Mouse (Mus musculus) thymus, postnatal 0 days (tissue): ENCODE data around the gene Agps. TPM values are rescaled to one million over a fixed set of nuclear protein-coding genes. Genes with fewer than 3 reads are reported as not detected.

Source experiments
- DNase-seq: peaks from one replicate; pipeline ENCODE4 v3.0.0-alpha.2; 2015; ENCODE audit warnings: low spot score
- polyA plus RNA-seq: library from polyadenylated mRNA; unstranded; fragments of >200 nt; fragmentation: Nextera tagmentation; extraction: Ambion mirVana; gene quantifications from 2 replicates; pipeline ENCODE4 v1.2.1, GENCODE M21; 2015

The Agps gene
- polyA plus RNA-seq: 19.0 and 20.8 TPM in 2 replicates

- peak; percentile 90 for DNase-seq
Measured at GRCm38 (mm10) chr2:75831881-75832633, at the start of gene Agps. Gene Agps (plus strand): TSS chr2:75832177.

- DNase-seq: peak; percentile 78
Measured at GRCm38 (mm10) chr2:75786075-75786474, 45.9 kb upstream of the Agps start.

DNA sequence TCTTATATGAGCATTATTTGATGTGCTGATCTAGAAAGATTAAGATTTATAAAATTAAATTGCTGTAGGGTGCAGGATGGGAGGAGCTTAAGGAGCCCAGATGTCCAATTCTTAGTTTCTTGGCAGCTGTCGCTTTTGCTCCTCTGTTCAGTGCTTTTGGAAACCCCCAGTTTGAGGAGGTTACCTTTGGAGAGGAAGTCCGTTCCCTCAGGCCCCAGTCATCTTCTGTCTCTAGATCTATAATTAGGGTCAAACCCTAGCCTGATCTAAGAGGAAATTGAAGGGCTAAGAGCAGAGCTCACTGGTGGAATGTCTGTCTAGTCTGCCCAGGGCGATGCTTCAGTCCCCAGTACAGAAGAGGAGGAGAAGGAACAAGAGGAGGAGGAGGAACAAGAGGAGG, 43.5 kb upstream of the Agps start:
- DNase-seq: no peak

- DNase-seq: peak; percentile 22
Measured at GRCm38 (mm10) chr2:75789959-75790523, 41.9 kb upstream of the Agps start.

DNA sequence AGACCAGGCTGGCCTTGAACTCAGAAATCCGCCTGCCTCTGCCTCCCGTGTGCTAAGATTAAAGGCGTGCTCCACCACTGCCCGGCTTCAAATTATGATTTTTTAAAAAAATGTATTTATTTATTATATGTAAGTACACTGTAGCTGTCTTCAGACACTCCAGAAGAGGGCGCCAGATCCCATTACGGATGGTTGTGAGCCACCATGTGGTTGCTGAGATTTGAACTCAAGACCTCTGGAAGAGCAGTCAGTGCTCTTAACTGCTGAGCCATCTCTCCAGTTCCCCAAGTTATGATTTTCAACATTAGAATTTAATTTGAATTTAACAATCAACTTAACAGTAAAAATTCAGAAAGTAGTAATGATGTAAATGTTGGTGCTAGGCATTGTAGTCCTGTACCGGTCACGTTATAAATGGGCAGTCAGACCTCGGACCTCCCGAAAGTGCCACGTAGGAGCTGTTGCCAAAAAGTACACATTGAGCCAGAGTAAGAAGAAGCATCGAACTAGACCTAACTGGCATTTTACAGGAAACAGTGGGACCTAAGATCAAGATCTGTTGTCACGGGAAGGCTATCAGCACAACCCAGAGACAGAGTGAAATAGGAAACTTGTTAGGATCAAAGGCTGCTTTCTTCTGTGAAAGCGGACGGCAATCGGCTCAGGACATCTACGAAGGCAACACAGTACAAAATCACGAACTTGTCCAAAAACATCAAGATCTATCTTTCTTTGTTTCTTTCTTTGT, 40.2 kb upstream of the Agps start:
- peak; percentile 40 for DNase-seq

- DNase-seq: peak; percentile 75
Measured at GRCm38 (mm10) chr2:75792377-75793203, 39.4 kb upstream of the Agps start.

GRCm38 (mm10) chr2:75796181-75796580, 35.8 kb upstream of the Agps start:
- no peak for DNase-seq

DNA sequence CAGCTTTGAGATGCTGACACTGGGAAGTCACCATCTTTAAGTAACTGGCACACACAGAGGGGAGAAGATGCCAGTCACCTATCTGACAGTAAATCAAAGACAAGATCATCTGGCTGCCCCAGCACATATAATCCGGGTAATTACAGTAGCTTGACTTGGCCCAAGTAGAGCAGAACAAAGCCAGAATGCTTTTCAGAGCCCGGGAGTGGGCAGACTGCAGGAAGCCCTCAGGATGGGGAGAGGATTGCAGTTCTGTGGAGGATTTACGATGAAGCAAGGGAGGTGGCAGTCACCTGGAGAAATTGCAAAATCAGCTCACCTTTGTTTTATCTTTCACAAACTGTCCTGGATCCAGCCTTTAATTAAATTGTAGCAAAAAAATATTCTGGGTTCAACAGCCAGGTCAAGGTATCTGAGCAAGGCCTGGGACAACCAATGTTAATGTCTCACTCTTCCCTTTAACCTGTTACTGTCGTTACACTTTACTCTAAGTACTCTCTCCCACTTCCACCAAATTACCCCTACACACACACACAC, 33.5 kb upstream of the Agps start:
- no peak for DNase-seq

DNA sequence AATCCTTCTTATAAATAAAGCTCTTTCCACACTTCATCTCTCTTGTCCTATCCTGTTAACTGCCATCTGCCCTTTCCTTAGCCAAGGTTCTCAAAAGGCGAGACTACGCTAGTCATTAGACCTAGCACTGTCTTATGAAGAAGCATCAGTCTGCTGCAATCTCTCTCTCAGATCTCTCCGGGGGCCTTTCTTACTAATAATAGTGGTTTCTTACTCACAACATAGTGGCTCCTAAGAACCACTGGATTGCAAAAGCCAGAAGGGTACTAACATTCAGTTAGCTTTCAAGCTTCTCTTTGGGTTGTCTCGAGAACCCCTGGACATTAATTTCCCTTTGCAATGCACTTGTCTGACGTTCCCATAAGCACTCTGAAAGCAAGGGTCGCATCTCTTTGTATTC, 26.2 kb upstream of the Agps start:
- DNase-seq: no peak

- no peak for DNase-seq
Measured at GRCm38 (mm10) chr2:75806891-75807290, 25.1 kb upstream of the Agps start.

DNA sequence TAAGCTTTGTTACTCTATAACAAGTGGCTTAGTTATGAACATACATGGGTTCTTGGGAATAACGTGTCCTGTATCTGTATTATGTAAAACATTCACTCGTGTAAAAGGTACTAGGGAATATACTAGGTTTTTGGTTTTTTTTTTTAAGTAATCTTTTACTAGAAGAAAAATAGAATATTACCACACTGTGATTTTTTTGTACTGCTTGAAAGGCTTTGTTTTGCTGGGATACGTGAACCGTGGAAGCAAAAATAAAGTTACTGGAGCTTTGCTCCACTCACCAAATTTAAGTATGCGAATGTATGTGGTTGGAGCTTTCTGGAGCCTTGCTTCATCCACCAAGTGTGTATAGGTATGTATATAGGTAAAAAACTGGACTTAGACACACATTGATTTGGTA, 24.5 kb upstream of the Agps start:
- DNase-seq: no peak

DNA sequence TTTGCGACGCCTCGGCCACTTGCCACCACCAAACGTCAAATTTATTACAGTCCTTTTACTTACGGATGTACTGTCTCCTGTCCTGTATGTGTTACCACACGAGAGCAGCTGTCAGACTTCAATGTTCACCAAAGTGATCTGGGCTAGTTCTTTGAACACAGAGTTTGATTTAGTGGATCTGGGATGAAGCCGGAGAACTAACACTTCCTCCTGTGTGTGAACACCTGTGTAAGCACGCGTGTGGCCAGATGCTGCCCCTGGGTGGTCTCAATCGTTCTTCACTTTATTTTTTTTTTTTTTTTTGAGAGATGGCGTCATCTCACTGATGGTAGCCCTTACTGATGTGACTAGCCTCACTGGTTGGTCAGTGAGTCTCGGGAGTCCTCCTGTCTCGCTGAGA, 17.1 kb upstream of the Agps start:
- no peak for DNase-seq

DNA sequence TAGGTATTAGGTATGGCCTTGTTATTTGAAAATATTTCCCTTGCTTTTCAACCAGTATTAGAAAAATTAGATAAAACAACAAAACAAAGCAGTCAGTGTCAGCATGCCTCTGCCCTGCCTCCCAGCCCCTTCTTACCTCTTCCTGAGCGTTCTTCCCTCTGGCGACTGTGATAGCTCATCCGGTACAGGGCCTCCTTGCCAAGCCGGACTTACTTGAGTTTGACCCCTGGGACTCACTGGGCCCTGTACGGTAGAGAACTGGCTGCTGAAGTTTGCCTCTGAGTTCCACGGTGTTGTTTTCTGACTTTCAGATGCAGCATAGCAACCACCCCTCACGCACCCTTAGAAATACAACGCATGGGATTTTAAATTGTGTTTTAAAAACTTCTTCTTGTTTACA, 16.5 kb upstream of the Agps start:
- no peak for DNase-seq

DNA sequence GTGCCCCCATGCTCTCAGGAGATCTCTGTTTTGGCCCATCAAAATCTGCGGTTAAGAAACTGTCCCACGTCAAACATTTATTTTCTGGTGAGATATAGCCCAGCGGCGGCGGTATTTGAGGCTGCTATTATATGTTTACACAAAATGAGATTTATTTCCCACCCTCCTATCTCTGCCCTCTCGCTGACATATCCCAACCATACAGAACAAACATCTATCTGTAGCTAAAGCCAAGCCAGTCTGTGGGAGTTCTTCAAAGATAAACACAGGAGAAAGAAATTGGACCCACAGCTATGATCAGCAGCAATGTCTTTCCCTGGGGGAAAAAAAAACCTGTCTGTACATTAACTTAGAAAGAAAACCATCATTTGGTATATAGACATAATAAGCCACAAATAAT, 15.3 kb upstream of the Agps start:
- DNase-seq: no peak

GRCm38 (mm10) chr2:75818719-75819118, 13.3 kb upstream of the Agps start:
- no peak for DNase-seq

DNA sequence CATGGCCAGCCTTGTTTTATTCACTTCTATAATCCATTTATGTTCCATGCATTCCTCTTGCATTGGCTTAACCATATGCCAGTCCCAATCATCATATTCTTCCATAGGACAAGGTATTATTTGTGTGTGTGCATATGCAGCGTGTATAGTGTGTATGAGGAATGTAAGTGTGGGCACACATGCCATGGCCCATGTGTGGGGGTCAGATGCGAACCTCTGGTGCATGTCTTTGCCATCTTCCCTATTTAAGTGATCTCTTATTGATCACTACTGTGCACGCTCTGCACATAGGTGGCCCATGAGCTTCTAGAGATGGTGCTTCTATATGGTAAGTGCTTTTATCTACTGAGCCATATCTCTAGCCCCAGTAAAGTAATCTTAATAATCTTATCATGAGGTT, 12.2 kb upstream of the Agps start:
- no peak for DNase-seq

DNA sequence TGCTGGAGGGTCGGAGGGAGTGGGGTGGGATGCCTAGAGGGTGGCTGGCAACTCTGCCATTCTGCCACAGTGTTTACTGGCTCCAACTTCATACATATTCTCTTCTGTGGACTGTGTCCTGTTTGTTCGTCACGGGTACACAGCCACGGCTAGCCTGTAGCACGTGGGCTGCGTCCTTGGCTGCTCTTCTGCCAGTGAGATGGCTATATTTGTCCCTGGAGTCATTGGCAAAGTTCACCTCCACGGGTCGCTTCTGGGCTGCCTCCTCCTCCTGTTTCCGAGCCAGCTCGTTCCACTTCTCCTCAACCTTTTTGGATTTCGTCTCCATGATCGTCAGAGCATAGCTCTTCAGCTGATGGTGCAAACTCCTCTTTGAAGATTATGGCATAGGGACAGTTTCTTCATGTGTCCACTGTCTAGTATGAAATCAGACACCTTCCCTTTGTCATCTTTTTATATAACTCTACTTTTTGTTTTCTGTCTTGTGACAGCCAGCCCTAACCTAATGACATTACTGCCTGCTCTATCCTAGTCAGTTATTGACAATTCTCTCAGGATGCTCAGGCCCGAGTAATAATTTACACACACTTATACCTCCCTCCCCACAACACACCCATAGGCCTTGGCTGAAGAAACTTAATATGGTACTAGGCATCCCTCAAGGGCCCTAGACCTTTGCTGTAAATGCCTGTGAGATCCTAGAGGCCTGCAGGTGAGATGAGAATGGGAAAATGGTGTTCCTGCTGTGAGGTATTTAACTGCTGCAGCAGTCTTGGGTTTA, 9.8 kb upstream of the Agps start:
- no peak for DNase-seq

DNA sequence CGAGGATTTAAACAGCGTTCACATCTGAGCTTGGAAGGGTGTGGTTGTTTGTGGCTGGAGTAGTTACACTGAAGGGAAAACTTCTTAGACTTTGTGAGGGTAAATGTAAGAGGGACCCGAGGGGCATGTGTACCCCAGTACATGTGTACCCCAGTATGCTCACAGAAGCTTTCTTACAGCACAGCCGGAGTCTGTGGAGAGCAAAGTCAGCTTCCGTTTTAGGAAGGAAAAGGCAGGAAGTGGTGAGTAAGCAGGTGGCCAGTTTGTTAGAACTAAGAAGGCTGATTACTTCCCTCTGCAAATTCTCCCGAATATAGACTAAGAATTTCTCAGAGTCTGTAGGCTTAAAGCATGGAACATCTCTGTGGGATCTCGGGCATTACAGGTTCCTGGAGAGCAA, 8.2 kb upstream of the Agps start:
- DNase-seq: peak; percentile 84

GRCm38 (mm10) chr2:75824144-75824543, 7.8 kb upstream of the Agps start:
- no peak for DNase-seq

DNA sequence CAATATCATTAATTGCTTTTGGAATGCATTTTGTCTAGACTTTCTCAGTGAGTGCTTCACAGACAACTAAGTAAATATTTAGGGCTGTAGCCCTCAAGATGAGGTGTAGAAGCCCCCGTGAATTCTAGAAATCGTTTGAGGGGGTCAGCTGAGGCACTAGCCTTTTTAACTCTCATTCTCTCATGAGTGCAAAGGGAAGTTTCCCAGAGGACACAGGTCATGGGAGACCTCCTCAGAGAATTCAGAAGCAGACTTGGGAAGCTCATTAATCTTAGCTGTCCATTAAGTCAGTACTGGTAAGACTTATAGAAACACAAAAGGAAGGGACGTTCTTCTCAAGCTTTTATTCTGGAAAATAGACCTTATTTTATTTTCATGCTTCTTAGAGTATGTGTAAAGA, 7.1 kb upstream of the Agps start:
- no peak for DNase-seq

DNA sequence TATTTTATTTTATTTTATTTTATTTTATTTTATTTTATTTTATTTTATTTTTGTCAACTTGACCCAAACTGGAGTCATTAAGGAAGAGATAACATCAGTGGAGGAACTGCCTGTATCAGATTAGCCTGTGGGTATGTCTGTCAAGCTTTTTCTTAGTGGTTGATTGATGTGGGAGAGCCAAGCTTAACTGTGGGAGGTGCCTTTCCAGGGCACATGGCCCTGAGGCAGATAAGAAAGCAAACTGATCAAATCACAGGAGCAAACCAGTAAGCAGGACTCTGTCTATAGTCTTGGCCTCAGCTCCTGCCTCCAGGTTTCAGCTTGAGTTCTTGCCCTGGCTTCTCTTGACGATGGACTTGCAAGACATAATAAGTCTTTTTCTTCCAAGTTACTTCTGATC, 6.4 kb upstream of the Agps start:
- DNase-seq: peak; percentile 55
